Mouse (Mus musculus) left cerebral cortex, postnatal 25 days (tissue): ENCODE data around the gene Gtdc1. TPM values are rescaled to one million over a fixed set of nuclear protein-coding genes. Genes with fewer than 3 reads are reported as not detected.

Experiments
- DNase-seq, 2 experiments: peaks; one replicate each; pipeline ENCODE4 v3.0.0; 2022; ENCODE audit warnings: low spot score in 2 of 2, mixed read lengths in 1 of 2
- intact Hi-C: fragments of 180-260 bp; cut with DNase I; formaldehyde crosslinking; loops from one replicate; pipeline ENCODE4 v1.15.1; 2025
- total RNA-seq, 2 experiments: library from RNA; stranded (reverse); gene quantifications; 2 replicates each; pipeline ENCODE4 v1.2.3; 2021

The Gtdc1 gene
- total RNA-seq, 2 experiments from 2014 or later = 79.8 to 82.3 TPM

GRCm38 (mm10) chr2:44556861-44557592, 370.4 kb downstream of the Gtdc1 start:
- intact Hi-C loops = loop anchor here (5.0 to 10.0 kb wide), 2 partner anchors 452 to 555 kb away; no protein-coding TSS in a partner anchor

GRCm38 (mm10) chr2:44554716-44555115, 372.7 kb downstream of the Gtdc1 start:
- intact Hi-C loops = loop anchor here (5.0 to 10.0 kb wide), 2 partner anchors 450 to 558 kb away; no protein-coding TSS in a partner anchor

More at GRCm38 (mm10) chr2:44556861-44557592, 370.4 kb downstream of the Gtdc1 start:
- DNase-seq = peak; percentile 58 to 87

DNA sequence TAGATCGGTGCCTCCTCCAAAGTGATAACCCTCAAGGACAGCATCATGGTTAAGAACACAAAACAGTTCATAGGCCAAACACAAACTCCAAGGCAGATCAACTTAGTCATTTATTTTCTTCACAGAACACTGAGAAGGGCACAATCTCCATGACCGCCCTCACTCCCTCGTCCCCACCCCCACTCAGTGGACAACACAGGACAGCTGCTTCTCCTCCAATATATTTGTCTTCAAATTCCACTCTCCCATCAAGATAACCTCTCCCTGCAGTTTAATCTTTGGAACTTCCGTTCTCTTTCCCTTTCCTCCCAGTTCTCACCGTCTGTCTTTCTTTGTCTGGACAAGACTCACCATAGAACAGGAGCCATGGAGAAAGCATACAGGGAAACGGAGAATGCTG, 378.1 kb downstream of the Gtdc1 start:
- intact Hi-C loops = no loop called here
- DNase-seq = no peak

More at GRCm38 (mm10) chr2:44554716-44555115, 372.7 kb downstream of the Gtdc1 start:
- no peak for DNase-seq

DNA sequence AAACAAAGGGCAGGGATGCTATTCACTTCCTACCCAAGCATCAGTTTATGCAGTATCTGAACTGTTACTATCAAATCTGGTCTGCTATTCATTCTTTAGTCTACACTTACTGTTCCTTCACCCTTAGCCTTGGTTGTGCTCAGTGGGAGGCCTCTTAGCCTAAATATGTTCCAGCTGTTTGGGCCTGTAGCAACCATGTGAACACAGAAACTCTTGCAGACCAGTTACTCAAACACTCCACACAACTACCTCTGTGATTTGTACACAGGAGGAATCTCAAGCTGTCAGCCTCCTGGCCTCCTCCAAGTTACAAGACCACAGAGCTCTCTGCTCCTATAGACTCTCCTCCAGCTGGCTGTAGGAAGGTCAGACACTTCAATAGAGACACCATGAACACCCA, 384.7 kb downstream of the Gtdc1 start:
- intact Hi-C loops = no loop called here
- DNase-seq = no peak

- intact Hi-C loops = no loop called here
- no peak for DNase-seq
These were observed 385.7 kb downstream of the Gtdc1 start for GRCm38 (mm10) chr2:44541726-44542125.

GRCm38 (mm10) chr2:44540881-44541280, 386.6 kb downstream of the Gtdc1 start:
- intact Hi-C loops = no loop called here
- no peak for DNase-seq

- no peak for DNase-seq
- intact Hi-C loops = no loop called here
These were observed 388.3 kb downstream of the Gtdc1 start for GRCm38 (mm10) chr2:44539121-44539634.

- intact Hi-C loops = no loop called here
These were observed 389.3 kb downstream of the Gtdc1 start for GRCm38 (mm10) chr2:44538135-44538534.

DNA sequence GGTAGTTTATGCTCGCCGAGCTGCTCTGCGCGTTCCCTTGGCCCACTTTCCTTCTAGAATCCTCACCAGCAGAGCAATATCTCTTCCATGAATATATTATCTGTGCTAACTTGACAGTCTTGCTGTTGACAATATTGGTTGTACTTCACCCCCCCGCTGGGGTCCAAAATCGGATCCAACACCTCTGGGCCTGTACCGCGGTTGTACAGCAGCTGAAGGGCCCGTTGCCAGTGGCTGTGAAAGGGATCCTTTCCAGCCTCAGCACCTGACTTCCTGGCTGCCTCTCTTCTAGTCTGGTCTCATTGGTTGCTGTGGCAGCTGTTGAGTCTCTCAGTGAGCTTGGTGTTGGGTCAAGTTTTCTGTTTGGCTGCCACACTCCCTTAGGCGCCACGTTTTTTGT, 391.7 kb downstream of the Gtdc1 start:
- no peak for DNase-seq
- intact Hi-C loops = no loop called here

More at GRCm38 (mm10) chr2:44538135-44538534, 389.3 kb downstream of the Gtdc1 start:
- DNase-seq = no peak

DNA sequence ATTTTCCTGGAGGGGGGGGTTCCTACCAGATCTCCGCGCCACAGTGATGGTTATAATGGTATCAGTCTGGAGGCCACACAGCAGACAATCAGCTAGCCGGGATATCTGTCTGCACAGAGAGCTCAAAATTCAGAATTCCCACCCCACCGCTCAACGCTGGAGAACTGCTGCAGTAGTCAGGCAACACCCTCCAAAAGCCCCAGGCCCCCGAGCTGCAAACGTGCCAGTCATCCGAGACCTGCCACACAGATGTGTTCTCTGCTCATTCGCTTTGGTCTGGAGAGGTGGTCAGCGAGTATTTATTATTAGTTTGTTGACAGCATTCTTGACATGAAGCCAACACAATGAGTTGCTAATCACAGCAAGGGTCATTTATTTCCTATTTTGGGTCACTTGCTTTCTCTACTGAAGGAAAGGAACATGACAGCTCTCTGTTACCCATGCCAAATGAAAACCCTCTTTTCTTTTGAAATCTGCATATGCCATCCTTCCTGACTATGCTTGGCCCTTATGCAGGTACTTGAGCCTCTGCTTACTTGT, 392.3 kb downstream of the Gtdc1 start:
- intact Hi-C loops = no loop called here
- DNase-seq = no peak

DNA sequence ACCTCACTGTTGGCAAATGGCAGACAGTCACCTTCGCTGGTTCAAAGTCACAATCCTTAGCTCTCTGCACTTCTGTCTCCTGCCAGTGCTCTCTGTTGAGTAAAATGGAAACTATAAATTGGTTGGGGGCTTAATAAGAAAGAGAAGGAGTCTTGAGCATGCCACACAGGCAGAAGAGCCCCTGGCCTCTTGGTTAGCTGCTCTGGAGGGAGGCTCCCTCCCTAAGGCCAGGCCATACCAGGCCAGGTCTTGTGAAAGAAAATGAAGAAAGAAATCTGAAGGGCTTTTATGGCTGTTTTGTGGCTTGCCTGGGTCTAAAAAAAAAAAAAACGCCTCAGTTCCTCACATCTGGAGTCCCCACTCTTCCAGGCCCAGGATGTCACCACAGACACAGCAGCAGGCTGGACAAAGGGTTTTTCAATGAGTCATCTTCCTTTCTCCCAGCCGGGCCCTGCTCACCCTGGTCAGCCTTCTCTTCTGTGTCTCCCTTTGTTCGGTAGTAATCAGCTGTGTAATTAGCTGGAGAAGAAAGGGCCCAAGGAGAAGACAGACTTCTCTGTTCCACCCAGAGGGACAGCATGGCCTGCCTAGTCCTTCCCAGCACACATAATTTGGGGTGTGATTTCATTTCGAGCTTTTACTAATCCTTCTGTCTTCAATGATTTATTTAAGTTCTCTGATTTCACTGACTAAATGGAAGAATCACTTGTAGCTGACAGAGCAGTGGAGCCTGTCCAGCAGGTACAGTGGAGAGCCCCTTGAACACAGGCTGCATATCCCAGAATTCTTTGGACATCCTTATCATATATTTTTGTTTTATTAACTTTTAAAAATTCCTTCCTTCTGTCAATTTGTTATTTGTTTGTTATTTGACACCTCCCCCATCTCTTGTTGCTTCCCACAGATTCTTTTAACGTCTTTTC, 401.1 kb downstream of the Gtdc1 start:
- DNase-seq = peak in 1 of 2 experiments; percentile 30
- intact Hi-C loops = no loop called here

DNA sequence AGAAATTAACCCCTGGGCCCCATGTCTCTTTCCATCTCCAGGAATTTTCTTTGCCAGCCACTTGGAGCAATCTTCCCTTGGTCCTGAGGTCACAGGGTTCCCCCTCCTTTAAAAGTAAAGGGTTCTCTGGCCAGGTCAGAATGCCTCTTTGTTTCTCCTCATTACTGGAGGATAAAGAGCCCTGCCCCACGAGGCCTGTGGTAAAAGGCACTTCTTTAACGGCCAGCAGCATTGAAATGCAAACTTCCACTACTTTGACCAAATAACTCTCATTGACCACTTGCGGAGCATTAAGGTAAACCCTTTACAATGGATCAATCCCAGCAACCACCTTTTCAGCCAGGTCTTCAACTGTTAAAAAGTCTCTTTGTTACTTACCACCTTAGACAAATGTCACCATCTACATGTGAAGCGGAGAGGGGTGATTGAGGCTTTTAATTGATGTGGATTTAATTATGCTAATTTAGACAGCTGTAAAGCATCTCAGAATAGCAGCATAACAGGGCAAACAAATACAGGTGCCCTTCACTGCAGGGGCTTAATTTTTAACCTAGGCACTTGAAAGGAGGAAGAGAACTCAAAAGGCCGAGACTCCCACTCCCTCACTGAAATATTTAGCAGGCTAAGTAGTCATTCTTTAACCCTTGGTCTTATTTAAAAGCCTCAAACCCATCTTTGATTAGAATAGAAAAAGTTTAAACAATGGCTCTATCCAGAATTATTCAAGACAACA, 402.1 kb downstream of the Gtdc1 start:
- intact Hi-C loops = no loop called here

GRCm38 (mm10) chr2:44519236-44519635, 408.2 kb downstream of the Gtdc1 start:
- intact Hi-C loops = no loop called here

More for the DNA sequence above, 402.1 kb downstream of the Gtdc1 start:
- DNase-seq = no peak

DNA sequence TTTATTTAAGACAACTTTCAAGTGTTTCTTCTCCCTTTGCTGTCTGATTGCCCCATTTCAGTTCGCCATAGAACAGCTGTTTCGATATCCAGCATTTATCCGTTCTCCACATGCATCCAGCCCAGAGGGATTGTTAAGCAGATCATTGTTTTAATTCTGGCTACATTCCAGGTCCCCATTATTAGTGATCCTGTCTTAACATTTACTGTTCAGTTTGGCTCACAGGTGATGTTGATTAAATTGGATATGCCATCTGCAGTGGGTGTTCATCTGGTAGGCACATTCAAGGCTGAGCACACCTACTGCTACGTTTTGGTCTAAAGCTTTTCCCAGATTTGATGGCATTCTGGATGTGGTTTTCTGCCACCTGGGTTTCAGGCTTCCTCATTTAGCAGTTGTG, 409.4 kb downstream of the Gtdc1 start:
- intact Hi-C loops = no loop called here
- no peak for DNase-seq

More at GRCm38 (mm10) chr2:44519236-44519635, 408.2 kb downstream of the Gtdc1 start:
- DNase-seq = no peak

Other genes starting within 250 kb of the Gtdc1 start
- 100 to 1,000 TPM; 184 TPM for gene Zeb2, start 189.7 kb upstream of the Gtdc1 start, total RNA-seq